Mouse (Mus musculus) embryonic facial prominence, embryonic 15.5 days (tissue): ENCODE measurements around the gene Jagn1. TPM values are rescaled to one million over a fixed set of nuclear protein-coding genes. Genes with fewer than 3 reads are reported as not detected.
A peak's percentile ranks its signal among the peaks of the same experiment; 100 is the strongest.

Experiments used
- ATAC-seq: fragments of 200-750 bp; cut with Nextera tagmentation; 2 replicates; pipeline ENCODE4 v1.8.0; 2017; ENCODE audit warnings: low read depth, moderate TSS enrichment; ENCODE audit not compliant: insufficient number of reproducible peaks, low FRiP score, low TSS enrichment
- H3K27ac ChIP-seq: fragments of 300-500 bp; sonication (generic); replicated peaks from 2 replicates; pipeline ENCODE4 v1.5.1; 2015; ENCODE audit warnings: mild to moderate bottlenecking, inconsistent platforms
- H3K27me3 ChIP-seq: fragments of 300-500 bp; sonication (generic); 2 replicates; pipeline ENCODE4 v1.6.1; 2015; ENCODE audit warnings: inconsistent platforms
- H3K36me3 ChIP-seq: fragments of 300-500 bp; sonication (generic); 2 replicates; pipeline ENCODE4 v1.6.1; 2015; ENCODE audit warnings: mild to moderate bottlenecking, inconsistent platforms
- H3K4me1 ChIP-seq: fragments of 300-500 bp; sonication (generic); 2 replicates; pipeline ENCODE4 v1.6.1; 2015; ENCODE audit warnings: inconsistent platforms
- H3K4me2 ChIP-seq: fragments of 300-500 bp; sonication (generic); replicated peaks from 2 replicates; pipeline ENCODE4 v1.6.1; 2015; ENCODE audit warnings: mild to moderate bottlenecking, inconsistent platforms
- H3K4me3 ChIP-seq: fragments of 300-500 bp; sonication (generic); replicated peaks from 2 replicates; pipeline ENCODE4 v1.5.1; 2015; ENCODE audit warnings: mild to moderate bottlenecking, inconsistent platforms
- H3K9ac ChIP-seq: fragments of 300-500 bp; sonication (generic); 2 replicates; pipeline ENCODE4 v1.6.1; 2015; ENCODE audit warnings: inconsistent platforms
- H3K9me3 ChIP-seq: fragments of 300-500 bp; sonication (generic); replicated peaks from 2 replicates; pipeline ENCODE4 v1.6.1; 2016; ENCODE audit warnings: inconsistent platforms
- WGBS: fragments of 180-500 bp; shearing (Covaris S2); methylation state at CpG from one replicate; pipeline ENCODE4 v1.1.7; 2015; 5-methylcytosine and 5-hydroxymethylcytosine counted together
- polyA plus RNA-seq: library from polyadenylated mRNA; unstranded; fragments of >200 nt; fragmentation: Nextera tagmentation; extraction: Ambion mirVana; gene quantifications from 2 replicates; pipeline ENCODE4 v1.2.1, GENCODE M21; 2015

Gene Jagn1
- polyA plus RNA-seq: 81.4 and 84.8 TPM in 2 replicates

DNA sequence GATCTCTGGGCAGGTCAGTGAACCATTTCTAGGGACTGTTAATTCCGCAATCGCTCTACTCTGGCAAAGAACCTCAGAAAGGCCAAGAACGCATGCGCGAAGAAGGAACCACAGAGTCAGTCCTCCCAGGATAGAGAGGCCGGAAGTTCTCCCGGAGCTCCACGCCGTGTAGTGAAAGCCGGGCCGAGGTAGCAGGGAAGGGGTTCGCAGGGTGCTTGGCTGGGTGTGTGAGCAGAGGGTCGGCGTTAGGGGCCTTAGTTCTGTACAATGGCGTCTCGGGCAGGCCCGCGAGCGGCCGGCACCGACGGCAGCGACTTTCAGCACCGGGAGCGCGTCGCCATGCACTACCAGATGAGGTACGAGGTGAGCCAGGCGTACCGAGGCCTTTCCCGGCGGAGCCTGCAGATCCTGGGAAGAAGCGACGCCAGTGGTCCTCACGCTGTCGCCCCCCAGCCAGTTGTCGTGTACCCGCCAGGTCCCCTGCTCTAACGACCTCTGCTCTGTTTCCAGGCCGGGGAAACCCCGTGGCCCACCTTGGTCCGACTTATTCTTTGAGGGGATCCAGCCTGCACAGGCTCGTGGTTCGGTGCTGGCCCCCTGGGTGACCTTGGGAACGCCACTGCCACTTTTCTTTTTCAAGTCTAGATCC, at the start of gene Jagn1:
Gene Jagn1 (plus strand): TSS at position 128 of the 649 bp plus-strand sequence.
- WGBS: under 1% methylated on average over 45 of the region's 45 CpGs
- Histone ChIP-seq H3K9ac (peak within 1 kb of the TSS; percentile 86), H3K4me1 (peaks cover 5% of the 10 kb centered on the region), H3K36me3 (peaks cover 18% of the 10 kb centered on the region), H3K4me3 (peak within 1 kb of the TSS; percentile 97), H3K4me2 (peak within 1 kb of the TSS; percentile 83), H3K27ac (peak within 1 kb of the TSS; percentile 52), H3K27me3 (no peaks in the 10 kb centered on the region), H3K9me3 (no peaks in the 10 kb centered on the region)
- peak; percentile 88 for ATAC-seq

DNA sequence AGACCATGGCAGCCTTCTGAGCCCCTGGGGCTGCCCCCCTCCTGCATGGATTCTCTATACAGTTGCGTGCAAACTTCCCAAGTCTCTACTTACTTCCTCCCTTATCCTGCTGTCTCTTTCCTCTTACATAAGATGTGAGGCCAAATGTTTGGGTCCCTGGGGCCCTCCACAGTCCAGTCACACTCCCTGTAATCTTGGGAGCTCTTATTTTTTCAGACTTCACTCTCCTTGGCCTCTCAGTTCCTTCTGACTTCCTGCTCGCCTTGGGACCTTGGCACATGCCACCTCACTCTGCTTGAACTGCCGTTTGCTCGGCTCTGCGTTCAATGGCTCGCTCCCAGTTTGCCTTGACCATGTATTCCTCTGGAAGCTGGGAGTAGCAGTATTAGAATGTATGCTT, 48.4 kb upstream of the Jagn1 start:
- ATAC-seq: no peak
- 87% methylated on average over 6 of the region's 6 CpGs for WGBS

DNA sequence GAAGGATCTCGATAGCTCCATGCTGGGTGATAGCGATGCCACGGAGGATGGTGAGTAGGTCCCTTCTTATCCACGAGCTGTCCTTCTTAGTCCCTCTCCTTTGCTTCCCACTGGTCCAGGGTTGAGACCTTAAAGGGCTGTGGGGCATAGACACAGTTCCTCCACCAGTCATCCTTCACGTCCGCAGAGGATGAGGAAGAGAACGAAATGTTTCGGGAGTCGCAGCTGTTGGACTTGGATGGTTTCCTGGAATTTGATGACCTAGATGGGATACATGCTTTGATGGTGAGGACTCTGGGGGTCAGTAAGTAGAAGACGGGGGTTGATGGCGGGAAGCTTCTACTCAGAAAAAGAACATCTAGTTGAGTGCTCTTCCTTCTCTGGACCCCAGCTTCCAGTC, 47.6 kb upstream of the Jagn1 start:
- ATAC-seq: no peak
- no peaks in the 10 kb centered on the region for H3K27me3 ChIP-seq
- WGBS: 93% methylated on average over 11 of the region's 11 CpGs
- peaks cover 17% of the 10 kb centered on the region for H3K36me3 ChIP-seq
- H3K4me2 ChIP-seq: no peak overlapping the region
- no peak overlapping the region for H3K4me3 ChIP-seq
- H3K9me3 ChIP-seq: no peaks in the 10 kb centered on the region
- no peak overlapping the region for H3K9ac ChIP-seq
- no peak overlapping the region for H3K27ac ChIP-seq
- peaks cover 9% of the 10 kb centered on the region for H3K4me1 ChIP-seq

More for the DNA sequence above, 48.4 kb upstream of the Jagn1 start:
- Histone ChIP-seq H3K36me3 (peaks cover 26% of the 10 kb centered on the region), H3K4me3 (no peak overlapping the region), H3K9me3 (no peaks in the 10 kb centered on the region), H3K4me2 (no peak overlapping the region), H3K4me1 (peaks cover 9% of the 10 kb centered on the region), H3K27me3 (no peaks in the 10 kb centered on the region), H3K27ac (no peak overlapping the region), H3K9ac (no peak overlapping the region)

DNA sequence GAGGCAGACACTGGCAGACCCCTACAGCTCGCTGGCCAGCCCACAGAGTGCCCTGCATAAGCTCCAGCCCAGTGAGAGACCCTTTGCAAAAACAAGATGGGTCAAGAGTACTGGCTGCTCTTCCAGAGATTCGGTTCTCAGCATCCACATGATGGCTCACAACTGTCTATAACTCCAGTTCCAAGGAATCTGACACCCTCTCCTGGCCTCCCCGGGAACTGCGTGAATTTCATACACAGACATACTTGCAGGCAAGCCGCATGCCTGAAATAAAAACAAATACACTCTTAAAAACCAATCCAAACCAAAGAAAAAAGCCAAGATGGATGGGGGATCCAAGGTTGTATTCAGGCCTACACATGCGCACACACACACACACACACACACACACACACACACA, 46.9 kb upstream of the Jagn1 start:
- ATAC-seq: no peak
- Histone ChIP-seq H3K9ac (no peak overlapping the region), H3K27ac (no peak overlapping the region), H3K4me3 (no peak overlapping the region), H3K4me2 (no peak overlapping the region), H3K27me3 (no peaks in the 10 kb centered on the region), H3K9me3 (no peaks in the 10 kb centered on the region), H3K36me3 (peaks cover 10% of the 10 kb centered on the region; the same call in 1 of the 2 replicates), H3K4me1 (peaks cover 9% of the 10 kb centered on the region)
- WGBS: 91% methylated on average over 6 of the region's 6 CpGs

DNA sequence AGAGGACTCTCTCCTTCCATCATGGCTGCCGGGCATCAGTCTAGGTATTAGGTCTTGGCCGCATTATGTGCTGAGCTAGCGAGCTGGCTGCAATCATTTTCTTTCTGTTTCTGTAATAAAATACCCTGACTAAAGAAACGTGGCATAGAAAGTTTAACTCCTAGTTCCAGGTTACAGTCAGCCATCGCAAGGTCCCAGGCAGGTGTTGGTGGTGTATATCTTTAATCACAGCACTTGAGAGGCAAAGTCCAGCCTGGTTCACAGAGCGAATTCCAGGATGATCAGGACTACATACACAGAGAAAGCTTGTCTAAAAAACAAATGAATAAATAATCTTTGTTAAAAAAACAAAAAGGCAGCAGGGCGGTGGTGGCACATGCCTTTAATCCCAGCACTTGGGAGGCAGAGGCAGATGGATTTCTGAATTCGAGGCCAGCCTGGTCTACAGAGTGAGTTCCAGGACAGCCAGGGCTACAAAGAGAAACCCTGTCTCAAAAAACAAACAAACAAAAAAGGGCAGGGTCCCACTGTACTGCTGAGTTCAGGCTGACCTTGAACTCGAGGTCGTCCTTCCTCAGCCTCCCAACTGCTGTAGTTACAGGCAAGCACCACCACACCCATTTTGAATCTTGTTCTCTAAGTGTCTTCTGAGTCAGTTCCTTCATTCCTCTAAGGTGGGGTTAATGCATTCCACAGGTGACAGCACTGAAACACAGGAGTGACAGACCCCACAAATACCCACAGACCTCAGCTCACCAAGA, 45.9 kb upstream of the Jagn1 start:
- Histone ChIP-seq H3K4me2 (no peak overlapping the region), H3K27me3 (no peaks in the 10 kb centered on the region), H3K4me3 (no peak overlapping the region), H3K36me3 (0 out of 2 replicates have a peak, but pooled peaks cover 7% of the 10 kb centered on the region), H3K9me3 (no peaks in the 10 kb centered on the region), H3K9ac (no peak overlapping the region), H3K27ac (no peak overlapping the region), H3K4me1 (peaks cover 9% of the 10 kb centered on the region)
- WGBS: 79% methylated on average over 10 of the region's 10 CpGs
- ATAC-seq: no peak

DNA sequence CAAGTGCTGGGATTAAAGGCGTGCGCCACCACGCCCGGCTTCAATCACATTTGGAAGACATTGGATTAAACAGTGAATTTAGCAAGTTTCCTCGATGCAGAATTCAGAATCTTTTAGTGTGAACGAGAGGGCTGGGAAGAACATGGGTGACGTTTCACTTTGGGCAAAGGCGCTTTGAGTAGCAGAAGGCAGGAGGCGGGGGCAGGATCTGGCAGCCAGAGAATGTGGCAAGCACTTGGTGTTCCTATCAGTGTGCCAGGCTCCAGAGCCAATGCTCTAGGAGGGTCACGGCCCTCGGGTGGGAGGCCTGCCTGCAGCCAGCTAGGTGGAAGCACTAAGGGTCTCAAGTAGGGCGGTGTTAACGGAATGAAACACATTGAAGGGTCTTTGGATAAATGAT, 40.3 kb upstream of the Jagn1 start:
- no peak overlapping the region for H3K9ac ChIP-seq
- H3K4me2 ChIP-seq: no peak overlapping the region
- peaks cover 3% of the 10 kb centered on the region; the same call in 1 of the 2 replicates for H3K36me3 ChIP-seq
- no peak for ATAC-seq
- no peaks in the 10 kb centered on the region for H3K4me1 ChIP-seq
- 92% methylated on average over 13 of the region's 13 CpGs for WGBS
- no peak overlapping the region for H3K27ac ChIP-seq
- no peaks in the 10 kb centered on the region for H3K27me3 ChIP-seq
- H3K9me3 ChIP-seq: no peaks in the 10 kb centered on the region
- H3K4me3 ChIP-seq: no peak overlapping the region

DNA sequence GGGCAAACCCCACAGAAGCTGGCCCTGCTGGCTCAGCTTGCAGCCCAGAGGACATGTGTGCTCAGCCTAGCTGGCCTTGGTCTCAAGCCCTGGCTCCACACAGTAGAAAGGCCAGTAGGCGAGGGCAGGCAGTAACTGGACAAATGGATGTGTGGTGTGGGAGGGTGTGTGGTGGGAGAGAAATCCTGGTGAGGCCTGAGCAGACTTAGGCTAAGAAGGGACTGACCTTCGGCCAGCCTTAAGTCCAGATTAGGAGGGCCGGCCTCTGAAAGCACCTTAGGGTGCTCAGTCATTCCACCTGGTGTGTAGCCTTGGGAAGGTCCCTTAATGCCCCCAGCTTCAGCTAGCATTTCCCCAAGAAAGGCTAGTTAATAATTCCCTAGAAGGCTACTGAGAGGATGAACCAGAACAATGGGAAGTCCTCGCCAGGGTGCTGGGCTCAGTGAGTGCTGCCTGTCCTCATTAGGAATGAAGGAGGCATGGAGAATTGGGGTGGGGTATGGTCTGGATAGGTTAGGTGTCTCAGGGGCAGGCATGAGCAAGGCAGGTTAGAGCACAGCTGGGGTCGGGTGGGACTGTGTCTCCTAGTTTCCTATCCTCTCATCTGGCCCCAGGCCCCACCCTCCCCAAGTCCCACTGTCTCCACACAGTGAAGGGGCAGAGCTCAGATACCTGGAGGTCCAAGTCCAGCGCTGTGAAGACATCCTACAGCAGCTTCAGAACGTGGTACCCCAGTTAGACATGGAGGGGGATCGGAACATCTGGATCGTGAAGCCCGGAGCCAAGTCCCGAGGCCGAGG, 37.5 kb upstream of the Jagn1 start:
- WGBS: 78% methylated on average over 12 of the region's 12 CpGs
- no peak overlapping the region for H3K9ac ChIP-seq
- no peak overlapping the region for H3K4me2 ChIP-seq
- no peaks in the 10 kb centered on the region; the same call in 1 of the 2 replicates for H3K36me3 ChIP-seq
- no peaks in the 10 kb centered on the region for H3K27me3 ChIP-seq
- H3K4me1 ChIP-seq: peaks cover 4% of the 10 kb centered on the region
- no peaks in the 10 kb centered on the region for H3K9me3 ChIP-seq
- no peak overlapping the region for H3K4me3 ChIP-seq
- H3K27ac ChIP-seq: no peak overlapping the region
- ATAC-seq: no peak

DNA sequence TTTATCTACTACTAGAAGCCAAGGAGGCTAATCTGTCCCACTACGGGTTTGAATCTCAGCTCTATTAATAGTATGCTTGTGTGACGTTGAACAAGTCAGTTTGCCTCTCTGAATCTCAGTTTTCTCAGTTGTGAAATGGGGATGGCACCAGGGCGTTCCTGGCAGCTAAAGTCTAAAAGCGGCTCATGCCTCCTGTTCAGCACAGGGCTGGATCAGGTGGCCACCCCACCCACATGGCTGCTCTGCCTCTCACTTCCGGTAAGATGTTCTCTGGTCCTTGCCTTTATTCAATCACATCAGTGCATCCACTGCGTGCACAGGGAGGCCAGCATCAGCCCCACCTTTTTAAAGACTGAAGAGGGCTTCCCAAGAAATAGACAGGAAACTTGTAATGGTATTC, 36.9 kb upstream of the Jagn1 start:
- Histone ChIP-seq H3K27ac (no peak overlapping the region), H3K4me3 (no peak overlapping the region), H3K9me3 (no peaks in the 10 kb centered on the region), H3K4me2 (no peak overlapping the region), H3K36me3 (no peaks in the 10 kb centered on the region; the same call in 1 of the 2 replicates), H3K4me1 (peaks cover 4% of the 10 kb centered on the region), H3K9ac (no peak overlapping the region), H3K27me3 (no peaks in the 10 kb centered on the region)
- 86% methylated on average over 6 of the region's 6 CpGs for WGBS
- ATAC-seq: no peak

DNA sequence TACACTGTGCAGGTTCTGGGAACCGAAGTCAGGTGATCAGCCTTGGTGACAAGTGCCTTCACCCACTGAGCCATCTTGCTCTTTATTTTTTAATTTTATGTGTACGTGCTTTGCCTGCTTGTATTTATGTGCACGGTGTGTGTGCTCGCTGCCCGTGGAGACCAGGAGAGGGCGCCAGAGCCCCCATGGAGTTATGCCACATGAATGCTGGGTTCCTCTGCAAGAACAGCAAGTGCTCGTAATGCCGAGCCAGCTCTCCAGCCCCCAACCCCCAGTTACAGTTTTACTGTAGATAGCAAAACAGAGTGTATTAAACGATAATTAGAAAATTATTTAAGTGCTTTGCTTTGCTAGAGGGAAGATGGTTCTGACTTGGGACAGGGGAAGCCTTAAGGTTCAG, 35.7 kb upstream of the Jagn1 start:
- H3K4me3 ChIP-seq: no peak overlapping the region
- H3K4me1 ChIP-seq: peaks cover 4% of the 10 kb centered on the region
- no peak for ATAC-seq
- no peaks in the 10 kb centered on the region; the same call in 1 of the 2 replicates for H3K36me3 ChIP-seq
- WGBS: 80% methylated on average over 9 of the region's 9 CpGs
- H3K27me3 ChIP-seq: no peaks in the 10 kb centered on the region
- H3K4me2 ChIP-seq: no peak overlapping the region
- no peak overlapping the region for H3K27ac ChIP-seq
- no peaks in the 10 kb centered on the region for H3K9me3 ChIP-seq
- no peak overlapping the region for H3K9ac ChIP-seq

DNA sequence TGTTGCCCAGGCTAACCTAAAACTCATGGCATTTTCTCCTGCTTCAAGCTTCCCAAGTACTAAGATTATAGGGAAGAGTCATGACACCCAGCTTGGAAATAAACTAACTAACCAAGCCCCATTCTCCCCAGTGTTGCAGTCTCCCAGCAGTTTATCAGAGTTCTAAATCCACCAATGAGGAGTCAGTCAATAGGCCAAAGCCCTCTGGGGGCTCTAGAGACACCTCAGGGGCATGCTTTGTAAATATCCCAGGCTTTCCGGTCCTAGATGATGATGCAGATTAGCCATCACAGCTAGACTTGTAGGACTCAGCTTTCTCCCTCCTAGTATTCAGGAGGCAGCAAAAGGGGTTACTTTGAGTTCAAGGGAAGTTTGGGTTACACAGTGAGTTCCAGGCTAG, 32.4 kb upstream of the Jagn1 start:
- Histone ChIP-seq H3K4me2 (no peak overlapping the region), H3K27me3 (no peaks in the 10 kb centered on the region), H3K9ac (no peak overlapping the region), H3K4me1 (peaks cover 4% of the 10 kb centered on the region), H3K27ac (no peak overlapping the region), H3K36me3 (peaks cover 7% of the 10 kb centered on the region), H3K9me3 (no peaks in the 10 kb centered on the region), H3K4me3 (no peak overlapping the region)
- ATAC-seq: no peak
- 71% methylated on average over 1 of the region's 1 CpGs for WGBS

DNA sequence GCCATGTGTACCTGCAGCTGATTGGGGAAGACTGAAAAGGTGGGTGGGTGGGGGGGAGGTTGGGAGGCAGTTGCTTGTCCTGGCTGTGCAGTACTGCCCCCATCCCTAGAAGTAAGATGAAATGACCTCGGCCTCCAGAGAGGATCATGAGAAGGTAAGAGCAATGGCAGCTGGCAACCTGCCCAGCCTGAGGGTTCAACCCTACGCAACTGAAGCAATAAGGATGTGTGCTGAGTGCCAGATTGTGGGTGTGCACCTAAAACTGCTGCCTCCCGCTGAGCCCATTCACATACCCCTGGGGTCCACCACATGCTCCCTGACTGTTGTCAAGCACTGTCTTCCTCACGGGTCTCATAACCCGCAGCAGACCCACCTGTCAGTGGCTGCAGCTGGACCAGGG, 26.0 kb upstream of the Jagn1 start:
- H3K4me2 ChIP-seq: no peak overlapping the region
- no peak overlapping the region for H3K27ac ChIP-seq
- no peaks in the 10 kb centered on the region for H3K27me3 ChIP-seq
- ATAC-seq: no peak
- H3K4me1 ChIP-seq: peaks cover 18% of the 10 kb centered on the region
- H3K4me3 ChIP-seq: no peak overlapping the region
- peaks cover 18% of the 10 kb centered on the region for H3K36me3 ChIP-seq
- no peaks in the 10 kb centered on the region for H3K9me3 ChIP-seq
- WGBS: 70% methylated on average over 5 of the region's 5 CpGs
- no peak overlapping the region for H3K9ac ChIP-seq
